Comparison of ENCODE assay signal across 8 mouse cellular contexts in the genomic region with DNA sequence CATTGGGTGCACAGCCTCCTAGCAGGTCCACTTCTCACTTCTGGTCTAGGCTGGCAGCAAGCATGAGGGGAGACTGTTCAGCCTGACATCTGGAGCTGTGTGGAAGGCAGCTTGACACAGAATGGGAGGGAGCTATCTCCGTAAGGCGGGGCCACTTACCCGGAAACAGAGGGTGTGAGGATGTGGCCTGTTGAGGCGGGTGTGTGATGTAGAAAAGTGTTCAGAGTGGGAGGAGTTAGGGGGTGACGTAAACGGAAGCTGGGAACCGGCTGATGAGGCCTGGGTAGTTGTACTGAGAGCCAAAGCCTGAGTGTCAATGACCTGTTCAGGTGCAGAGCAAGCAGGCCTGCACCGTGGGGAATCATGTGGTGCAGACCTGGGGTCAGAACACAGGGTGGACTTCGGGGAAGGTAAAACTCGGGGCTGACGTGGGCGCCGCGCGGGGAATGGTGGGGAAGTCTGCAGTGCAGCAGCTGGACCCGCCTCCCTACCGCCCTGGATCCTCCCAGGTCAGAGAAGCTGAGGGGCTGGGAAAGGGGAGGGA. TPM values are rescaled to one million over a fixed set of nuclear protein-coding genes. Genes with fewer than 3 reads are reported as not detected.
DNase-seq lines count a peak whose midpoint lies in the region; ATAC-seq and TF ChIP-seq lines count a peak whose summit lies in the region.
"Not testable (repeated sequence)": the region's sequence is repeated elsewhere in the genome, so short reads cannot be mapped to it uniquely, and the experiment has no call there.

A gene (plus strand): TSS at position 261 of the 544 bp plus-strand sequence.

- peak within 1 kb of the TSS; percentile 57 for H3K4me2 ChIP-seq in embryonic facial prominence, embryonic 13.5 days
- H3K4me2 ChIP-seq in limb, embryonic 12.5 days, result peak within 1 kb of the TSS; percentile 53
- H3K4me2 ChIP-seq in midbrain, embryonic 15.5 days, result peak within 1 kb of the TSS; percentile 43

- WGBS in embryonic facial prominence, embryonic 13.5 days, result 1% methylated on average over 17 of the region's 17 CpGs
- WGBS in kidney, adult 2 months, result 2% methylated on average over 17 of the region's 17 CpGs
- WGBS in limb, embryonic 12.5 days, result under 1% methylated on average over 17 of the region's 17 CpGs
- WGBS in midbrain, embryonic 15.5 days, result under 1% methylated on average over 17 of the region's 17 CpGs
- under 1% methylated on average over 17 of the region's 17 CpGs for WGBS in spleen, adult 2 months

- peak within 1 kb of the TSS; percentile 63; the same call in 1 of the 2 replicates for H3K9ac ChIP-seq in embryonic facial prominence, embryonic 13.5 days
- H3K9ac ChIP-seq in limb, embryonic 12.5 days (replicated peaks), result peak within 1 kb of the TSS; percentile 44; the same call in 1 of the 2 replicates
- H3K9ac ChIP-seq in midbrain, embryonic 15.5 days, result peak within 1 kb of the TSS; percentile 52

- DNase-seq in 3134 (ENCODE audit: extremely low read depth, insufficient read length, low spot score), result peak; percentile 80
- DNase-seq in adrenal gland, postnatal 36 days, result peak; percentile 81 to 85
- DNase-seq in heart, adult 18-20 months, result peak; percentile 83 to 91
- DNase-seq in kidney, adult 2 months, result peak; percentile 86
- peak; percentile 79 to 93 for DNase-seq in spleen, adult 2 months (ENCODE audit: low read depth in 1 of 2, low spot score in 2 of 2)

- TF ChIP-seq POLR2A in kidney, adult 2 months (IDR thresholded peaks at IDR 0.05; ENCODE audit: low read depth, low read length); spleen, adult 2 months (IDR thresholded peaks at IDR 0.05; ENCODE audit: low read depth, low read length): not testable (repeated sequence)

- H3K36me3 ChIP-seq in embryonic facial prominence, embryonic 13.5 days; kidney, adult 2 months (ENCODE audit: control insufficient read depth, insufficient read depth, low read length); limb, embryonic 12.5 days; midbrain, embryonic 15.5 days (replicated peaks); spleen, adult 2 months (ENCODE audit: control insufficient read depth, insufficient read depth, low read length): not testable (repeated sequence)

- peak; percentile 99 for ATAC-seq in embryonic facial prominence, embryonic 13.5 days (ENCODE audit: insufficient number of reproducible peaks, insufficient read depth, low FRiP score, low TSS enrichment, low read depth)
- peak; percentile 100 for ATAC-seq in limb, embryonic 12.5 days (ENCODE audit: insufficient number of reproducible peaks, insufficient read depth, low FRiP score, low TSS enrichment, low read depth)
- ATAC-seq in midbrain, embryonic 15.5 days (replicated peaks), result peak; percentile 99

- H3K4me3 ChIP-seq in embryonic facial prominence, embryonic 13.5 days, result peak within 1 kb of the TSS; percentile 49
- peak within 1 kb of the TSS; percentile 79 for H3K4me3 ChIP-seq in kidney, adult 2 months (ENCODE audit: insufficient read depth, low read depth, low read length)
- peak within 1 kb of the TSS; percentile 46 for H3K4me3 ChIP-seq in limb, embryonic 12.5 days (replicated peaks)
- peak within 1 kb of the TSS; percentile 49 for H3K4me3 ChIP-seq in midbrain, embryonic 15.5 days
- H3K4me3 ChIP-seq in spleen, adult 2 months (ENCODE audit: extremely low read depth, insufficient read depth, insufficient read length), result peak within 1 kb of the TSS; percentile 75

- H3K27me3 ChIP-seq in embryonic facial prominence, embryonic 13.5 days; kidney, adult 2 months (replicated peaks; ENCODE audit: control insufficient read depth, insufficient read depth, low read length); limb, embryonic 12.5 days; midbrain, embryonic 15.5 days (replicated peaks); spleen, adult 2 months (ENCODE audit: control insufficient read depth, insufficient read depth, low read length): not testable (repeated sequence)

- not testable (repeated sequence) for H3K9me3 ChIP-seq in embryonic facial prominence, embryonic 13.5 days; limb, embryonic 12.5 days; midbrain, embryonic 15.5 days

- H3K4me1 ChIP-seq in embryonic facial prominence, embryonic 13.5 days; kidney, adult 2 months (ENCODE audit: control insufficient read depth, insufficient read depth, low read length); limb, embryonic 12.5 days (replicated peaks); midbrain, embryonic 15.5 days; spleen, adult 2 months (ENCODE audit: control insufficient read depth, insufficient read depth, insufficient read length): not testable (repeated sequence)

- not testable (repeated sequence) for TF ChIP-seq CTCF in kidney, adult 2 months (conservative IDR thresholded peaks at IDR 0.05; ENCODE audit: insufficient read depth, insufficient read length, low read depth, low read length); spleen, adult 2 months (IDR thresholded peaks at IDR 0.05; ENCODE audit: extremely low read depth, insufficient read depth, insufficient read length, insufficient replicate concordance)

- H3K27ac ChIP-seq in embryonic facial prominence, embryonic 13.5 days, result peak within 1 kb of the TSS; percentile 80
- H3K27ac ChIP-seq in kidney, adult 2 months (ENCODE audit: insufficient read depth, low read depth, low read length), result peak within 1 kb of the TSS; percentile 71; the same call in 1 of the 2 replicates
- H3K27ac ChIP-seq in limb, embryonic 12.5 days, result peak within 1 kb of the TSS; percentile 81
- peak within 1 kb of the TSS; percentile 70 for H3K27ac ChIP-seq in midbrain, embryonic 15.5 days
- peak within 1 kb of the TSS; percentile 93 for H3K27ac ChIP-seq in spleen, adult 2 months (ENCODE audit: insufficient read depth, low read length)

RNA-seq across cellular contexts. Expression of the gene that starts here (rescaled TPM):
- total RNA-seq in adrenal gland, postnatal 36 days (2021), result 1 to 10 TPM; 7.1 to 8.1 TPM
- polyA plus RNA-seq in embryonic facial prominence, embryonic 13.5 days (2015; fragmentation: Nextera tagmentation; extraction: Ambion mirVana), result 6.1 and 7.2 TPM in 2 replicates
- total RNA-seq in heart, adult 18-20 months (2021), result 1 to 10 TPM; 2.1 to 2.2 TPM
- polyA plus RNA-seq in kidney, adult 2 months (2012; rRNA removed), result 0.34 and 0.61 TPM in 2 replicates
- polyA plus RNA-seq in limb, embryonic 12.5 days (2016; fragmentation: Nextera tagmentation; extraction: Ambion mirVana), result 5.2 and 7.1 TPM in 2 replicates
- polyA plus RNA-seq in midbrain, embryonic 15.5 days (2015; fragmentation: Nextera tagmentation; extraction: Ambion mirVana), result 13.3 and 13.9 TPM in 2 replicates
- polyA plus RNA-seq in spleen, adult 2 months (2012; rRNA removed), result 0.34 and 0.55 TPM in 2 replicates

Comparison
In these comparisons a context has a peak if more than half of its experiments do, and no peak if none do; other contexts are left out.
1. Peak in every context shown above with its lines: DNase-seq, ATAC-seq, H3K4me3 ChIP-seq and H3K27ac ChIP-seq.
2. Peak in DNase-seq, H3K4me3 ChIP-seq and H3K27ac ChIP-seq in kidney, adult 2 months; RNA of the gene not detected or under 1 TPM.
3. Peak in DNase-seq, H3K4me3 ChIP-seq and H3K27ac ChIP-seq in spleen, adult 2 months; RNA of the gene not detected or under 1 TPM.